Mouse (Mus musculus): ENCODE data around the gene Arvcf.

GRCm38 (mm10) chr16:18396201-18396600, 48.2 kb downstream of the Arvcf start:
- no peak for TF ChIP-seq EP300 (IDR thresholded peaks at IDR 0.05; ENCODE audit: low read depth)
- no peak for TF ChIP-seq CTCF (IDR thresholded peaks at IDR 0.05; ENCODE audit: low read depth)
